Mouse (Mus musculus): Measurements from ENCODE around the gene Cfap161. TPM values are rescaled to one million over a fixed set of nuclear protein-coding genes. Genes with fewer than 3 reads are reported as not detected.

Gene Cfap161
- polyA plus RNA-seq, 1 experiment from 2014 or later = 0.32 TPM

Other genes starting within 250 kb of the Cfap161 start
- 0.88 and 0.94 TPM in 2 replicates for gene Tmc3, start 210.0 kb downstream of the Cfap161 start, polyA plus RNA-seq (2015; fragmentation: Nextera tagmentation; extraction: Ambion mirVana)
- 25.8 and 29.8 TPM in 2 replicates for gene Stard5, start 162.9 kb downstream of the Cfap161 start, polyA plus RNA-seq (2015; fragmentation: Nextera tagmentation; extraction: Ambion mirVana)
- gene Il16, start 49.2 kb downstream of the Cfap161 start, polyA plus RNA-seq (2015; fragmentation: Nextera tagmentation; extraction: Ambion mirVana) = 5.5 and 5.7 TPM in 2 replicates
- gene Tlnrd1, start 89.4 kb upstream of the Cfap161 start, polyA plus RNA-seq (2015; fragmentation: Nextera tagmentation; extraction: Ambion mirVana) = 14.2 and 14.3 TPM in 2 replicates
- gene Mesd, start 89.6 kb upstream of the Cfap161 start, polyA plus RNA-seq (2015; fragmentation: Nextera tagmentation; extraction: Ambion mirVana) = 107 and 123 TPM in 2 replicates

Data from stomach, embryonic 15.5 days (tissue).